Mouse (Mus musculus): Measurements from ENCODE around the gene Tinf2.

- TF ChIP-seq CTCF (IDR thresholded peaks at IDR 0.05; ENCODE audit: low read depth, low read length) (no peak), POLR2A (IDR thresholded peaks at IDR 0.05; ENCODE audit: borderline replicate concordance, low read depth, low read length) (no peak)
Measured at GRCm38 (mm10) chr14:55689433-55689832, 7.8 kb upstream of the Tinf2 start.
